Mouse (Mus musculus) adrenal gland, adult (tissue): ENCODE results near the gene Slc15a3.
A peak's percentile ranks its signal among the peaks of the same experiment; 100 is the strongest.

Experiments
- DNase-seq, 2 experiments: peaks; one replicate each; pipeline ENCODE4 v3.0.0; 2022 to 2023; ENCODE audit warnings: low spot score in 1 of 2; ENCODE audit not compliant: inconsistent age in 2 of 2

Slc15a3 gene

DNA sequence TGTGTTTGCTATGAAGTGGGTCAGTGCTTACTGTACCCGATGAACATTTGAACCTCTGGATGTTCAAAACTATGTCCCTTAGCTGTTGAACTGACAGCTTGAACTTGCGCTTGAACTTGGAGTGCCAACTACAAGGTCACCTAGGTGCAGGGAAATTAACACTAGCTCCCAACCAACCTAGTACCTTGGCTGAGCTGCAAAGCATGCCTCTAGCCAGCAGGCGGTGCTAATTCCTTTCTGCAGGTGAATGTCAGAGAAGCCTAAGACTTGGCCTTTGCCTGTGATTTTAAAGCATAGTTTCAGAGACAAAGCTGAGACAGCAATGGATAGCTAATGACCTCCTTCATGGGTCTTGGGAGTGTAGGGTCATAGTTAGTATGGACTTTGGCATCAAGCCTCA is 68.4 kb downstream of the Slc15a3 start:
- peak; percentile 55 to 82 for DNase-seq
